Mouse (Mus musculus) brown adipose tissue, adult 24 weeks (tissue): ENCODE measurements around the gene Inhbe. TPM values are rescaled to one million over a fixed set of nuclear protein-coding genes. Genes with fewer than 3 reads are reported as not detected.

Experiments
- polyA plus RNA-seq: library from polyadenylated mRNA; stranded (reverse); fragments of >200 nt; gene quantifications from 2 replicates; pipeline ENCODE4 v1.2.4, GENCODE M21; 2012; ENCODE audit not compliant: missing spikeins, insufficient read depth, insufficient read length

Gene Inhbe
- polyA plus RNA-seq, 1 experiment: not detected

Other genes with a start within 250 kb of the Inhbe start
- gene Os9, start 233.3 kb downstream of the Inhbe start, polyA plus RNA-seq: 35.8 and 42.4 TPM in 2 replicates
- 0.95 and 1.8 TPM in 2 replicates for gene B4galnt1, start 189.2 kb downstream of the Inhbe start, polyA plus RNA-seq
- 1.0 and 4.8 TPM in 2 replicates for gene Slc26a10, start 173.8 kb downstream of the Inhbe start, polyA plus RNA-seq
- gene Arhgef25, start 164.3 kb downstream of the Inhbe start, polyA plus RNA-seq: 2.0 and 4.0 TPM in 2 replicates
- gene Dtx3, start 158.7 kb downstream of the Inhbe start, polyA plus RNA-seq: 5.0 and 5.8 TPM in 2 replicates
- gene Pip4k2c, start 142.8 kb downstream of the Inhbe start, polyA plus RNA-seq: 15.4 and 18.5 TPM in 2 replicates
- gene Kif5a, start 91.1 kb downstream of the Inhbe start, polyA plus RNA-seq: 0.99 and 2.2 TPM in 2 replicates
- 100 and 102 TPM in 2 replicates for gene Dctn2, start 88.0 kb downstream of the Inhbe start, polyA plus RNA-seq
- 15.9 and 18.4 TPM in 2 replicates for gene Mbd6, start 65.4 kb downstream of the Inhbe start, polyA plus RNA-seq
- 51.3 and 67.4 TPM in 2 replicates for gene Mars, start 42.6 kb downstream of the Inhbe start, polyA plus RNA-seq
- gene Arhgap9, start 32.4 kb downstream of the Inhbe start, polyA plus RNA-seq: 0.87 and 1.9 TPM in 2 replicates
- 0.79 TPM in 1 of 2 replicates, not detected in the other for gene Gli1, start 12.4 kb downstream of the Inhbe start, polyA plus RNA-seq
- gene Inhbc, start 16.0 kb upstream of the Inhbe start, polyA plus RNA-seq: not detected in 2 replicates
- 70.7 and 78.5 TPM in 2 replicates for gene R3hdm2, start 25.9 kb upstream of the Inhbe start, polyA plus RNA-seq
- gene Stac3, start 147.3 kb upstream of the Inhbe start, polyA plus RNA-seq: 3.8 and 4.8 TPM in 2 replicates
- 13.0 and 14.5 TPM in 2 replicates for gene Ndufa4l2, start 160.6 kb upstream of the Inhbe start, polyA plus RNA-seq
- gene Shmt2, start 168.0 kb upstream of the Inhbe start, polyA plus RNA-seq: 15.5 and 16.7 TPM in 2 replicates
- gene Nxph4, start 180.1 kb upstream of the Inhbe start, polyA plus RNA-seq: not detected in 2 replicates